Mouse (Mus musculus) brown adipose tissue, adult 24 weeks (tissue): ENCODE results near the gene Nme4. TPM values are rescaled to one million over a fixed set of nuclear protein-coding genes. Genes with fewer than 3 reads are reported as not detected.

Source experiments
- H3K27ac ChIP-seq: fragments of 200-500 bp; replicated peaks from 2 replicates; pipeline ENCODE4 v1.5.1; 2012; ENCODE audit warnings: low read depth, mild to moderate bottlenecking, low read length
- H3K4me1 ChIP-seq: fragments of 200-500 bp; 2 replicates; pipeline ENCODE4 v1.6.1; 2012; ENCODE audit warnings: low read length, mixed read lengths; ENCODE audit not compliant: control insufficient read depth, insufficient read depth, insufficient read length
- H3K4me3 ChIP-seq: fragments of 200-500 bp; 2 replicates; pipeline ENCODE4 v1.5.1; 2012; ENCODE audit warnings: low read depth, mild to moderate bottlenecking, low read length, moderate library complexity; ENCODE audit not compliant: insufficient read depth
- polyA plus RNA-seq: library from polyadenylated mRNA; stranded (reverse); fragments of >200 nt; gene quantifications from 2 replicates; pipeline ENCODE4 v1.2.4, GENCODE M21; 2012; ENCODE audit not compliant: missing spikeins, insufficient read depth, insufficient read length

The Nme4 gene
- polyA plus RNA-seq, 1 experiment = 5.5 TPM

DNA sequence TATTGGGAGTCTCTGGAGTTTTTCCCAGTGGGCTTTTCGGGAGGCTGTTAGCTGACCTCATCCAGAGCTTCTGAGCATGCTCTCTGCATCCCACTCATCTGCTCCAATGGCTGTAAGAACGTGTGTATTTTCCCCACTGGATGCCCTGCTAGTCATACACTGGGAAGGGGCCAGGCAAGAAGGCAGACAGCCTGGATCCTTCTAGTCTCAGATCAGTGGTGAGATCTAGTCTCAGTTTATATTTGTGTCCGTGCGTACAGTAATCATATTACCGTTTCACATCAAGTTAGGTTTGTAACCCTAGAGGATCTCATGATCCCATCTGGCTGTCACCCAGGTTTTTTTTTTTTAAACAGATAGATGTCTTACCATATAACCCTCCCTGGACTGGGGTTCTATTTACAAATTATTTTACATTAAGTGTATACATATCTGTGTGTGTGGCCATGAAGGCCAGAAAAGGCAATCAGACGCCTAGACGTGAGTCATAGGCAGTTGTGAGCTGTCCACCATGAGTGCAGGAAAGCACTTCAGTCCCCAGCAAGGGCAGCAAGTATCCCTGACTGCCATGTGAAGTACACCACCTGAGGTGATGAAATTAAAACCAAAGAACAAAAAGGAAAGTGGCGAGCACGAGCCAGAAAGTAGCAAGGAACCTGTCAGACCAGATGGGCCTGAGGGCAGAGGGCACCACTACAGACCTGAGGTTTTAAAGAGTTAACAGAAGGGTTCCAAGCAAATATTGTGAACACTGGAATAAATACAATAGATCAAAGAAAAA is 37.4 kb downstream of the Nme4 start:
- Histone ChIP-seq H3K4me3 (no peak overlapping the region), H3K4me1 (no peaks in the 10 kb centered on the region), H3K27ac (no peak overlapping the region)

DNA sequence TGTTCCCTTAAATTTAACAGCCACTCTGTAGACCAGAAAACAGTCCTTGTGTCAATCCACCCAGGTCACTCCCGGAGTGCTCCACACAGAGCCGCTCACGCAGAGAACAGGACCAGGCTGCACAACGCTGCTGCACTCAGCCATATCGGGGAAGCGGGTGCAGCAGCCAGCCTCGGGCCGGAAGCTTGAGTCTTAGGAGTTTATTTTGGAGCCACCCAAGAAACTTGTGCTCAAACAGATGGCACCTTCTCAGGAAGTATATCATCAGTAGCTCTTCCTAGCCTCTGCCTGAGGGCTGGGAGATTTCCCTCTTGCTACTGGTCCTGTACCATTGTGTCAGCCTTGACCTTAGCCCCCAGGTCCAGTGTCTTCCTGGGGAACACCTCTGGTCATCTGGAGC is 38.1 kb downstream of the Nme4 start:
- Histone ChIP-seq H3K4me1 (no peaks in the 10 kb centered on the region), H3K4me3 (no peak overlapping the region), H3K27ac (no peak overlapping the region)

DNA sequence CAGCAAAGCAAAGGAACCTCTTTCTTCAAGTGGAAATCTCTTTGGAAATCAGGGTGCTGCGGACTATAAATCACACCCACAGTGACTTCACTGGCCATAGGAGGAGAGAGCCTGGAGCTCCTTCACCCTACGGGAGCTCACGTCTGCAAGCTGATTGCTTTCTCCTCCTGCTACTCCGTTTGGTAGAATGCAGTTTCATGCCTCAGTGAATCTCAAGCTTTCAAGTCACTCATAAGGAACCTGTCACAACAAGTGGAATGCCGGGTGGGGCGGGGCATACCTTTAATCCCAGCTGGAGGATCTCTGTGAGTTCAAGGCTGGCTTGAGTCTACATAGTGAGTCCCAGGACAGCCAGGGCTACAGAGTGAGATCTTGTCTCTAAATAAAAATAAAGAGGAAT is 40.2 kb downstream of the Nme4 start:
- no peak overlapping the region for H3K4me3 ChIP-seq
- H3K4me1 ChIP-seq = no peaks in the 10 kb centered on the region
- no peak overlapping the region for H3K27ac ChIP-seq

DNA sequence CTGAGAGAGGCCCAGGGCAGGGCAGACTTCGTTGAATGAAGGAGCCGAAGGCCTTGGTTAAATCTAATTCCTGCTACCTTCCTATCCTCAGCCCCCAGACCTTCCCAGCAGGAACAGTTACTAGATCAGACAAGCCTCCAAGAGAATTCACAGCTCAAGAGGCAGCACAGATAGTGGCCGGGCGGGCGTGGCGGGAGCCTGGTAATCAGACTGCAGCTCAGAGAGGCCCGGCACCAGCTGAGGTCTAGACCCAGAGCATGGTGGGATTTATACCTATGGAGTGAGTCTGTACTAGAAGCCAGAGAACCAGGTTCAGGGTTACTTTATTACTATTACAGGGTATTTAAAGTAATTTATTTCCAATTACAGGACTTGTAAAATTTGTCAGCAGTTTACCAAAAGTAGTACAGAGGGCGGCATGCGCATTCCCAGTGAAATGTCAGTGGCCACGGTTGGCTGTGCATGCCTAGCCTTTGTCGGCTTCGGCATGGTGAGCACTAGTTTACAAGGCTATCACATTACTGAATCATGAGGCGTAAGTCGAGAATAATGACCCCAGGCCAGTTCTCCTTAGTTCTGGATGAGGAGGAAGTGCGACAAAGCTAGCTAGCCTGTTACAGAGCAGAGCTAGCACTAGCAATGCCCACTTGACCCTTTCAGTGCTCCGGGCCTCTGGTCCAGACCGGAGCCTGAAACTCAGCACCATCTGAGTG is 41.1 kb downstream of the Nme4 start:
- no peak overlapping the region for H3K27ac ChIP-seq
- no peaks in the 10 kb centered on the region for H3K4me1 ChIP-seq
- no peak overlapping the region for H3K4me3 ChIP-seq

DNA sequence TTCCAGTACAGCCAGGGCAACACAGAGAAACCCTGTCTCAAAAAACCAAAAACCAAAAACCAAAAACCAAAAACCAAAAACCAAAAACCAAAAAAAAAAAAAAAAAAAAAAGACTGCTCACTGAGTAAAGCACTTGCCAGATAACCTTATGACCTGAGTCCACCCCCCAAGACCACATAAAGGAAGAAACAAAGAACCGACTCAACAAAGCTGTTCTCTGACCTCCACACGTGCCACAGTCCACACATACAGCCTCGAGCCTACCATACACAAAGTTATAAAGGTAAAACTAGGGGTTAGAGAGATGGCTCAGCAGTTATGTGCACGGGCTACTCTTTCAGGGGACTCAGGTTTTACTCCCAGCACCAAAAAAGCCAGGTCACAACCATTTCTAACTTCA is 42.7 kb downstream of the Nme4 start:
- Histone ChIP-seq H3K27ac (no peak overlapping the region), H3K4me1 (no peaks in the 10 kb centered on the region)

DNA sequence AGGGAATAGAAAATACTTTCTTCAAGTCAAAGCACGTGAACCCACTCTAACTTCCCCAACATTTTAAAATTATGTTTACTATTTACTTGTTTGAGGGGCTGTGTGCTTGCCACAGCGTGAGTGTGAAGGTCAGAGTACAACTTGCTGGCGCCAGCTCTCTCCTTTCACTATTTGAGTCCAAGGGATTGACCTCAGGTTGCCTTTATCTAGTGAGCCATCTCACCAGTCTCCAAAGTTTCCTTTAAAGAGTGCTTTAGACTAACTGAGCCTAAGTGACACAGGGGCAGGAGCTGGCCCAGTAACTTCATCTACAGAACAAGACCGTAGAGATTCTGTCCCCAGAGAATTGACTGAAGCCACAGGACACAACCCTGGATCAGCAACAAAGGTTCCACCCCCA is 43.3 kb downstream of the Nme4 start:
- Histone ChIP-seq H3K4me1 (no peaks in the 10 kb centered on the region), H3K27ac (no peak overlapping the region), H3K4me3 (no peak overlapping the region)

More for the DNA sequence above, 42.7 kb downstream of the Nme4 start:
- no peak overlapping the region for H3K4me3 ChIP-seq

DNA sequence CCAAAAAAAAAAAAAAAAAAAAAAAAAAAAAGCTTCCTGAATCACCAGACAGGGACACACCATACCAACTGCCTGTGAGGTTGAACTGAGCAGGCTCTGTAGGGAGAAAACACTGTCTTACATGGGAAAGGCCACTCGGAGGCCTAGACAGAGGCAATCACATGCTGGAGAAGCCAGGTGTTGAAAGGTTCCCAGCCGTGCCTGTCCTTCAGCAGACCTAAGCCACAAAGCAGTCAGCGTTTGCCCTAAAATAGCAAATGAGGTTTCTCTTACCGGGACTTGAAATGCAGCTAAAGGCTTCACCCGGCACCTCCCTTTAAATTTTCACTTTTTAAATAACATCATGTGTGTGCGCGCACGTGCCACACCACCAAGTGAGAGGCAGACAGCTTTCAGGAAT is 47.3 kb downstream of the Nme4 start:
- Histone ChIP-seq H3K27ac (no peak overlapping the region), H3K4me3 (no peak overlapping the region), H3K4me1 (peaks cover 2% of the 10 kb centered on the region; the same call in 1 of the 2 replicates)

DNA sequence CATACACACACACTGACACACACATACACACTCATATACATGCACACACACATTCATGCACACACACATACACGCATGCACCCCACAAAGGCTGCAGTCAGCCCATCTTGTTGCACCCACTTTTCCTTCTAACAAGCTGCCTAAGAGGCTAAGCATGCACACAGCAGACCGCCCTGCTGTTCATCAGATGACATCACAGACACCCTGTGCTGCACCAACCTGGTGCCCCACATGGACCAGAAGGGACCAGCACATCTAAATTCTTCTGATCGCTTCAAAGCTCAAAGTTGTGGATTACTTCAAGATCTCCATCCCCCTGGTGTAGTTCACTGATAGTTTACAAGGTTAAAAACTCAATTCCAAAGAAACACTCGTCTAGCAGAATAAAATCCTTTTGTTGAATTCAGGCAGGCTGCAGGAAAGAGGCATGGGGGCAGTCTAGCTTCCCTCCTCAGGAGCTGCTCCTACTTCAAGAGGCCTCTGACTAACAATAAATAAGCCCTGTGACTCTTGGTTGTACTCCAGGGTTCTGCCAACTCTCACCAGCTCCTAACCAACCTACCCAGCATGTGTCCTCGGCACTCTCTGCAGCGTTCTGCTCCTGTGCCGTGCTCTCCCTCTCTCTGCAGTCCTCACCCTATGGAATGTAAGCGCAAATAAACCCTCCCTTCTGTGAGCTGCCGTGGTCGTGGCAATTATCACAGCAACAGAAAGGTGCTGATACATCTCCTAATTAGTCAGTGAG is 49.0 kb downstream of the Nme4 start:
- Histone ChIP-seq H3K4me1 (peaks cover 2% of the 10 kb centered on the region; the same call in 1 of the 2 replicates), H3K4me3 (no peak overlapping the region), H3K27ac (no peak overlapping the region)

DNA sequence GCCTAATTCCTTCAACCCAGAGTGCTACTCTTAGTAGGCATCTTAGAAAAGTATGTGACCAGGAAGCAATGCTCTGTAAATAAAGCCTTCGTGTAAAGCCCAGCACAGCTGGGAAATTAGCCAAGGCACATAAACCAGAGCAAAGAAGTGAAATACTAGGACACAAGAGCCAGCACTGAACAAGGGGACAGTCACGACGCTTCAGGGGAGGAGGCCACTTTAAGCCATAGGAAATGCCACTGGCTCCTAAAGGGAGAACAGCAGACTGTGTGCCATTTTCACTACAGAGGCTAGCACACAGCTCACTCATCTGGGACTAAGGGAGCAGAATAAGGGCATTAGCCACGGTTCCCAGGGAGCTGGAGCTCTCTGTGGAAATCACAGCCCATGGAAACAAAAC is 50.1 kb downstream of the Nme4 start:
- Histone ChIP-seq H3K4me3 (no peak overlapping the region), H3K4me1 (peaks cover 2% of the 10 kb centered on the region; the same call in 1 of the 2 replicates), H3K27ac (no peak overlapping the region)

DNA sequence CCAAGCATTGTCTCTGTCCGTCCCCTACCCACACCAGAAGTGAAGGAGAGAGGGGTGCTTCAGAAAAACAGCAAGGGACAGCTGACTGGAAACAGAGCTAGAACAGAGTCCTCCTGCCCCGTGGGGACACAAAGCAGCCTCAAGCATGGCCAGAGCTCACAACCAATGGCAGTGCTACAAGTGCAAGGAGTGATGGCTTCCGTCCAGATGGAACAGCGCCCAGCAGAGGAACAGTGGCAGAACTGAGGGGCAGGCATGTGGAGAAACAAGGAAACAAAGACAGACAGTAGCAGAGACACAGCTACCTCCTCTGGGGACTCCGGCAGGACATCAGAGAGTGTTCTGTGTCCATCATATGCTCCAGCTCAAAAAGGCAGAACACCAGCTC is 52.2 kb downstream of the Nme4 start:
- Histone ChIP-seq H3K4me1 (peaks cover 2% of the 10 kb centered on the region; the same call in 1 of the 2 replicates), H3K27ac (no peak overlapping the region), H3K4me3 (no peak overlapping the region)

DNA sequence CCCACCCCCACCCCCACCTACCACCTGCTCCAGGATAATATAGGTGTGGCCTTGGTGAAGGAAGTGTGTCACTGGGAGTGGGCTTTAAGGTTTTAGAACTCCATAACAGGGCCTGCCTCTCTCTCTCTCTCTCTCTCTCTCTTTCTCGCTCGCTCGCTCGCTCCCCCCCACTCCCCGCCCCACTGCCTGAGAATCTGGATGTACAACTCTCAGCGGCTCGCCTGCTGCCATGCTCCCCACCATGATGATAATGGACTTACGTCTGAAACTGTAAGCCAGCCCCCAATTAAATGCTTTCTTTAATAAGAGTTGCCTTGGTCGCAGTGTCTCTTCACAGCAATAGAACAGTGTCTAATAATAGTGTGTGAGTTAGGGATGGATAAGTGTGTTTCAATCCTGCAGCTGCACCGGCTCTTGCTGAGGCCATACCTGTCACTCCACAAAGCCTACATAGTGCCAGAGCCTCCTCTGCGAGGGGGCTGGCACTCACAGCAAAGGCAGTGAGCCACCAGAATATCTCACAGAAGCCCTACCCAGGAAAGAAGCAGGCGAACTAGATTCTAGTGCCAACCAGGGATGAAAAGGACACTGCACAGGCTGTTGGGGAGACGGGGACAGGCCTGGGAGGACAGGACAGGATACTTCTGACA is 52.7 kb downstream of the Nme4 start:
- H3K4me1 ChIP-seq = peaks cover 2% of the 10 kb centered on the region; the same call in 1 of the 2 replicates
- H3K27ac ChIP-seq = no peak overlapping the region
- H3K4me3 ChIP-seq = no peak overlapping the region

Other genes with a start within 250 kb of the Nme4 start
- gene Wdr90, start 234.1 kb downstream of the Nme4 start, polyA plus RNA-seq = 1.6 and 2.4 TPM in 2 replicates
- 432 and 445 TPM in 2 replicates for gene Mcrip2, start 226.8 kb downstream of the Nme4 start, polyA plus RNA-seq
- 47.5 and 52.1 TPM in 2 replicates for gene Mettl26, start 220.5 kb downstream of the Nme4 start, polyA plus RNA-seq
- gene Wfikkn1, start 214.7 kb downstream of the Nme4 start, polyA plus RNA-seq = not detected in 2 replicates
- 6.3 and 7.0 TPM in 2 replicates for gene Rab40c, start 175.9 kb downstream of the Nme4 start, polyA plus RNA-seq
- 65.6 and 109 TPM in 2 replicates for gene Pigq, start 150.7 kb downstream of the Nme4 start, polyA plus RNA-seq
- not detected in 2 replicates for gene Nhlrc4, start 150.6 kb downstream of the Nme4 start, polyA plus RNA-seq
- gene A930017K11Rik, start 143.0 kb downstream of the Nme4 start, polyA plus RNA-seq = not detected in 2 replicates
- gene Capn15, start 109.8 kb downstream of the Nme4 start, polyA plus RNA-seq = 4.7 and 5.6 TPM in 2 replicates
- gene Rab11fip3, start 26.0 kb downstream of the Nme4 start, polyA plus RNA-seq = 5.3 and 5.7 TPM in 2 replicates
- 48.4 and 53.1 TPM in 2 replicates for gene Decr2, start 5.3 kb downstream of the Nme4 start, polyA plus RNA-seq
- 3.0 and 5.1 TPM in 2 replicates for gene Tmem8, start 17.7 kb upstream of the Nme4 start, polyA plus RNA-seq
- gene Mrpl28, start 27.9 kb upstream of the Nme4 start, polyA plus RNA-seq = 126 and 135 TPM in 2 replicates
- gene Axin1, start 43.1 kb upstream of the Nme4 start, polyA plus RNA-seq = 10.5 and 10.9 TPM in 2 replicates
- gene Pdia2, start 103.5 kb upstream of the Nme4 start, polyA plus RNA-seq = not detected in 2 replicates
- not detected in 2 replicates for gene Rgs11, start 107.3 kb upstream of the Nme4 start, polyA plus RNA-seq
- gene Arhgdig, start 112.2 kb upstream of the Nme4 start, polyA plus RNA-seq = 3.1 and 7.4 TPM in 2 replicates
- 42.0 and 48.6 TPM in 2 replicates for gene Fam234a, start 148.6 kb upstream of the Nme4 start, polyA plus RNA-seq
- gene Luc7l, start 157.3 kb upstream of the Nme4 start, polyA plus RNA-seq = 10.7 and 23.5 TPM in 2 replicates